Mouse (Mus musculus): ENCODE measurements around the gene Engase. TPM values are rescaled to one million over a fixed set of nuclear protein-coding genes. Genes with fewer than 3 reads are reported as not detected.

The Engase gene
- polyA plus RNA-seq, 1 experiment from 2014 or later: 12.6 TPM

- no peak for TF ChIP-seq EP300 (optimal IDR thresholded peaks at IDR 0.05)
- TF ChIP-seq CTCF (IDR thresholded peaks at IDR 0.05; ENCODE audit: low read depth): no peak
- no peaks in the 10 kb centered on the region for H3K27me3 ChIP-seq (ENCODE audit: control insufficient read depth, insufficient read depth, low read length)
- ATAC-seq (ENCODE audit: low FRiP score, low TSS enrichment) (no peak), DNase-seq (ENCODE audit: low spot score) (no peak)
- no peak overlapping the region for H3K4me2 ChIP-seq (replicated peaks; ENCODE audit: low read depth)
- no peaks in the 10 kb centered on the region for H3K4me1 ChIP-seq (replicated peaks; ENCODE audit: control insufficient read depth, insufficient read depth)
- 32% methylated on average over 11 of the region's 11 CpGs for WGBS
- no peak overlapping the region for H3K9ac ChIP-seq (ENCODE audit: low read length)
- no peaks in the 10 kb centered on the region for H3K9me3 ChIP-seq (ENCODE audit: control insufficient read depth, low read length)
- H3K4me3 ChIP-seq (ENCODE audit: low read depth, low read length): no peak overlapping the region
- no peak overlapping the region for H3K27ac ChIP-seq (replicated peaks)
- no peaks in the 10 kb centered on the region for H3K36me3 ChIP-seq (ENCODE audit: control insufficient read depth, insufficient read depth, low read length)
These were observed 48.4 kb downstream of the Engase start for GRCm38 (mm10) chr11:118525059-118525458.

- H3K36me3 ChIP-seq (ENCODE audit: control insufficient read depth, insufficient read depth, low read length): no peaks in the 10 kb centered on the region
- H3K27ac ChIP-seq (replicated peaks): no peak overlapping the region
- ATAC-seq (ENCODE audit: low FRiP score, low TSS enrichment) (no peak), DNase-seq (ENCODE audit: low spot score) (no peak)
- H3K9me3 ChIP-seq (ENCODE audit: control insufficient read depth, low read length): no peaks in the 10 kb centered on the region
- H3K4me3 ChIP-seq (ENCODE audit: low read depth, low read length): no peak overlapping the region
- whole genome bisulfite sequencing: 86% methylated on average over 9 of the region's 9 CpGs
- H3K4me1 ChIP-seq (replicated peaks; ENCODE audit: control insufficient read depth, insufficient read depth): no peaks in the 10 kb centered on the region
- no peak for TF ChIP-seq CTCF (IDR thresholded peaks at IDR 0.05; ENCODE audit: low read depth)
- no peak for TF ChIP-seq EP300 (optimal IDR thresholded peaks at IDR 0.05)
- H3K9ac ChIP-seq (ENCODE audit: low read length): no peak overlapping the region
- no peak overlapping the region for H3K4me2 ChIP-seq (replicated peaks; ENCODE audit: low read depth)
- no peaks in the 10 kb centered on the region for H3K27me3 ChIP-seq (ENCODE audit: control insufficient read depth, insufficient read depth, low read length)
These were observed 52.1 kb downstream of the Engase start for GRCm38 (mm10) chr11:118528761-118529160.

- Histone ChIP-seq H3K27ac (replicated peaks) (no peak overlapping the region), H3K27me3 (ENCODE audit: control insufficient read depth, insufficient read depth, low read length) (no peaks in the 10 kb centered on the region), H3K9me3 (ENCODE audit: control insufficient read depth, low read length) (no peaks in the 10 kb centered on the region), H3K9ac (ENCODE audit: low read length) (no peak overlapping the region), H3K4me1 (replicated peaks; ENCODE audit: control insufficient read depth, insufficient read depth) (no peaks in the 10 kb centered on the region), H3K4me3 (ENCODE audit: low read depth, low read length) (no peak overlapping the region), H3K36me3 (ENCODE audit: control insufficient read depth, insufficient read depth, low read length) (no peaks in the 10 kb centered on the region), H3K4me2 (replicated peaks; ENCODE audit: low read depth) (no peak overlapping the region)
- DNase-seq (ENCODE audit: low spot score) (no peak), ATAC-seq (ENCODE audit: low FRiP score, low TSS enrichment) (no peak)
- WGBS: 73% methylated on average over 8 of the region's 8 CpGs
- TF ChIP-seq EP300 (optimal IDR thresholded peaks at IDR 0.05) (no peak), CTCF (IDR thresholded peaks at IDR 0.05; ENCODE audit: low read depth) (no peak)
These were observed 53.7 kb downstream of the Engase start for GRCm38 (mm10) chr11:118530313-118530712.

- H3K4me1 ChIP-seq (replicated peaks; ENCODE audit: control insufficient read depth, insufficient read depth): no peaks in the 10 kb centered on the region
- no peak overlapping the region for H3K9ac ChIP-seq (ENCODE audit: low read length)
- no peak overlapping the region for H3K4me3 ChIP-seq (ENCODE audit: low read depth, low read length)
- no peaks in the 10 kb centered on the region for H3K9me3 ChIP-seq (ENCODE audit: control insufficient read depth, low read length)
- H3K4me2 ChIP-seq (replicated peaks; ENCODE audit: low read depth): no peak overlapping the region
- 36% methylated on average over 18 of the region's 18 CpGs for WGBS
- H3K36me3 ChIP-seq (ENCODE audit: control insufficient read depth, insufficient read depth, low read length): no peaks in the 10 kb centered on the region
- H3K27ac ChIP-seq (replicated peaks): no peak overlapping the region
- DNase-seq (ENCODE audit: low spot score): peak; percentile 66
- H3K27me3 ChIP-seq (ENCODE audit: control insufficient read depth, insufficient read depth, low read length): no peaks in the 10 kb centered on the region
- TF ChIP-seq EP300 (optimal IDR thresholded peaks at IDR 0.05): no peak
- peak; percentile 72 for TF ChIP-seq CTCF (IDR thresholded peaks at IDR 0.05; ENCODE audit: low read depth)
- ATAC-seq (ENCODE audit: low FRiP score, low TSS enrichment): peak; percentile 58
These were observed 57.9 kb downstream of the Engase start for GRCm38 (mm10) chr11:118534382-118535092.

- Histone ChIP-seq H3K27me3 (ENCODE audit: control insufficient read depth, insufficient read depth, low read length) (no peaks in the 10 kb centered on the region), H3K4me3 (ENCODE audit: low read depth, low read length) (no peak overlapping the region), H3K4me2 (replicated peaks; ENCODE audit: low read depth) (no peak overlapping the region), H3K9ac (ENCODE audit: low read length) (no peak overlapping the region), H3K4me1 (replicated peaks; ENCODE audit: control insufficient read depth, insufficient read depth) (no peaks in the 10 kb centered on the region), H3K9me3 (ENCODE audit: control insufficient read depth, low read length) (no peaks in the 10 kb centered on the region), H3K27ac (replicated peaks) (no peak overlapping the region), H3K36me3 (ENCODE audit: control insufficient read depth, insufficient read depth, low read length) (no peaks in the 10 kb centered on the region)
- DNase-seq (ENCODE audit: low spot score) (no peak), ATAC-seq (ENCODE audit: low FRiP score, low TSS enrichment) (no peak)
- TF ChIP-seq CTCF (IDR thresholded peaks at IDR 0.05; ENCODE audit: low read depth) (no peak), EP300 (optimal IDR thresholded peaks at IDR 0.05) (no peak)
- WGBS: 79% methylated on average over 11 of the region's 11 CpGs
These were observed 61.4 kb downstream of the Engase start for GRCm38 (mm10) chr11:118538008-118538407.

Other genes starting within 250 kb of the Engase start
- gene Cyth1, start 228.2 kb upstream of the Engase start, polyA plus RNA-seq (2015; fragmentation: Nextera tagmentation; extraction: Ambion mirVana): 13.1 and 13.3 TPM in 2 replicates
- 8.1 and 8.9 TPM in 2 replicates for gene Usp36, start 186.6 kb upstream of the Engase start, polyA plus RNA-seq (2015; fragmentation: Nextera tagmentation; extraction: Ambion mirVana)
- gene Cep295nl, start 134.3 kb upstream of the Engase start, polyA plus RNA-seq (2015; fragmentation: Nextera tagmentation; extraction: Ambion mirVana): 0.51 and 0.53 TPM in 2 replicates
- gene Timp2, start 121.1 kb upstream of the Engase start, polyA plus RNA-seq (2015; fragmentation: Nextera tagmentation; extraction: Ambion mirVana): 72.7 and 77.2 TPM in 2 replicates
- 142 and 144 TPM in 2 replicates for gene Lgals3bp, start 74.7 kb upstream of the Engase start, polyA plus RNA-seq (2015; fragmentation: Nextera tagmentation; extraction: Ambion mirVana)
- 32.3 and 33.9 TPM in 2 replicates for gene Cant1, start 57.7 kb upstream of the Engase start, polyA plus RNA-seq (2015; fragmentation: Nextera tagmentation; extraction: Ambion mirVana)
- 9.0 and 11.0 TPM in 2 replicates for gene C1qtnf1, start 48.6 kb upstream of the Engase start, polyA plus RNA-seq (2015; fragmentation: Nextera tagmentation; extraction: Ambion mirVana)